Mouse (Mus musculus) myocyte (in vitro differentiated cells): Measurements from ENCODE around the gene Ocel1.

Experiments used
- CEBPB ChIP-seq: IDR thresholded peaks from 2 replicates; pipeline ENCODE4 v1.6.1; 2011; ENCODE audit warnings: mild to moderate bottlenecking, moderate library complexity; ENCODE audit not compliant: poor library complexity, insufficient read depth, severe bottlenecking
- POLR2A ChIP-seq: IDR thresholded peaks from one replicate; pipeline ENCODE4 v1.6.1; 2011; ENCODE audit warnings: low read depth, mild to moderate bottlenecking, control low read depth, moderate library complexity; ENCODE audit not compliant: insufficient read length
- USF1 ChIP-seq: IDR thresholded peaks from one replicate; pipeline ENCODE4 v1.6.1; 2011; ENCODE audit warnings: low read depth, mild to moderate bottlenecking, control low read depth, moderate library complexity

DNA sequence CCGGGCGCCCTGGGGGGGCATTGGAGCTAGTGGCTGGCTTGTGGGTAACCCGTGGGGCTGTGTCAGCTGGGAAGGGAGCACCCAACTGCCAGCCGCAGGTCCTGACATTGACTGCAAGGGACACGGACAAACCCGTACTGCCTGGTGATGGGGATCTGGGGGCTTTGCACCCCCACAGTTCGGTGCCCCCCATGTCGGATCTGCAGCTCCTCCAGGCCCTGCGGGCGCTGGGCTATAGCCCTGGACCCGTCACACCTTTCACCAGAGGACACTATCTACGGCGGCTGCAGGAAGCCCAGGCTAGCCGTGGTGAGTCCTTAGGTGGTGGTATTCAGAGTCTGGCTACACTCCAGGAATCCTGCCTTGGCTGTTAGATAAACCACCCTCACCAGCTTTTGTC is 36.3 kb downstream of the Ocel1 start:
- TF ChIP-seq CEBPB (no peak), USF1 (no peak), POLR2A (no peak)
